Mouse (Mus musculus) C2C12 (cell line): ENCODE results near the gene Pcolce2. TPM values are rescaled to one million over a fixed set of nuclear protein-coding genes. Genes with fewer than 3 reads are reported as not detected.
A peak's percentile ranks its signal among the peaks of the same experiment; 100 is the strongest.

Experiments used
- H3K27me3 ChIP-seq: one replicate; pipeline ENCODE4 v1.6.1; 2011; ENCODE audit not compliant: control insufficient read depth, insufficient read depth, insufficient read length
- H3K36me3 ChIP-seq: one replicate; pipeline ENCODE4 v1.6.1; 2011; ENCODE audit not compliant: control insufficient read depth, insufficient read depth
- H3K4me3 ChIP-seq: one replicate; pipeline ENCODE4 v1.5.1; 2011; ENCODE audit warnings: mild to moderate bottlenecking, control low read depth; ENCODE audit not compliant: poor library complexity, insufficient read depth, severe bottlenecking
- H3K79me2 ChIP-seq: one replicate; pipeline ENCODE4 v1.6.1; 2011; ENCODE audit not compliant: control insufficient read depth, insufficient read depth
- H3K79me3 ChIP-seq: one replicate; pipeline ENCODE4 v1.6.1; 2011; ENCODE audit warnings: low read depth, control low read depth
- H3ac ChIP-seq: one replicate; pipeline ENCODE3; 2011; ENCODE audit warnings: low read depth; ENCODE audit not compliant: control insufficient read depth, insufficient read length
- CEBPB ChIP-seq: IDR thresholded peaks from one replicate; pipeline ENCODE4 v1.6.1; 2011; ENCODE audit warnings: low read depth, mild to moderate bottlenecking, control low read depth, moderate library complexity
- CTCF ChIP-seq: IDR thresholded peaks from one replicate; pipeline ENCODE4 v1.5.1; 2011; ENCODE audit not compliant: control insufficient read depth, insufficient read depth, insufficient read length
- FOSL1 ChIP-seq: IDR thresholded peaks from one replicate; pipeline ENCODE4 v1.8.0; 2011; ENCODE audit warnings: mild to moderate bottlenecking, low read length; ENCODE audit not compliant: poor library complexity, insufficient read depth, severe bottlenecking
- MAX ChIP-seq: IDR thresholded peaks from one replicate; pipeline ENCODE4 v1.6.1; 2011; ENCODE audit warnings: mild to moderate bottlenecking, control low read depth
- MYOD1 ChIP-seq: IDR thresholded peaks from one replicate; pipeline ENCODE4 v1.6.1; 2011; ENCODE audit warnings: low read depth; ENCODE audit not compliant: control insufficient read depth, insufficient read length
- MYOG ChIP-seq: IDR thresholded peaks from one replicate; pipeline ENCODE4 v1.6.1; 2011; ENCODE audit not compliant: control insufficient read depth, insufficient read length; ENCODE audit errors: extremely low read depth
- USF1 ChIP-seq: IDR thresholded peaks from one replicate; pipeline ENCODE4 v1.6.1; 2011; ENCODE audit warnings: low read depth, mild to moderate bottlenecking, control low read depth, moderate library complexity
- polyA plus RNA-seq: library from polyadenylated mRNA; unstranded; fragments of >200 nt; fragmentation: generic; extraction: Trizol; gene quantifications from one replicate; pipeline ENCODE4 v1.2.1, GENCODE M21; 2012; ENCODE audit warnings: missing spikeins

The Pcolce2 gene
- polyA plus RNA-seq, 1 experiment: 54.9 TPM

DNA sequence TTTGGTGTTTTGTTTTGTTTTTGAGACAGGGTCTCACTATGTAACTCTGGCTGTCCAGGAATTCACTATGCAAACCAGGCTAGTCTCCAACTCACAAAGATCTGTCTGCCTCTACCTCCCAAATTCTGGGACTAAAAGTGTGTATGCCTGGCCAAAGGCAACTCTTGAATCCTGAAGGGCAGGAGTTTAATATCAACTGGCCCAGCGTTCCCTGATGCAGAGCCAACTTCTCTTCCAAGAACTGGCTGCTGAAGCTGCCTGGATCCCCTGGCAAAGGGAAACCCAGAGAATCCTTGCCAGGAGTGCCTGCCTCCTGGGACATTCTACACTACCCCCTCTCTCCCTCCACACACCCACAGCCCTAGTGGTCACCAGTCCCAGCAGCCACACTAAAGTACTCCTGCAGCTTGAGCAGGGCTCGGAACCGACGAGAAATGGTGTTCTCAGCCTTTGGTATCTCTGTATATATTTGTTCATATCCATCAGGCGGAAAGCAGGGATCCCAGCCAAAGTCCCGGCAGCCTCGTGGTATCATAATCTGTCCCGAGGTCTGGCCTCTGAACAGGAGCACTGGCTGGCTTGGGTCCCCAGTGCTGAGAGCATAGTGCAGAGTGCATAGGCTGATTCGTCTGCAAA, 37.8 kb downstream of the Pcolce2 start:
- TF ChIP-seq MYOG (no peak), CTCF (no peak), USF1 (no peak), MYOD1 (no peak), FOSL1 (no peak), CEBPB (no peak), MAX (no peak)
- no peaks in the 10 kb centered on the region for H3K79me2 ChIP-seq
- no peak overlapping the region for H3K4me3 ChIP-seq
- no peak overlapping the region for H3ac ChIP-seq
- no peaks in the 10 kb centered on the region for H3K27me3 ChIP-seq
- H3K36me3 ChIP-seq: peaks cover 58% of the 10 kb centered on the region
- H3K79me3 ChIP-seq: no peaks in the 10 kb centered on the region

DNA sequence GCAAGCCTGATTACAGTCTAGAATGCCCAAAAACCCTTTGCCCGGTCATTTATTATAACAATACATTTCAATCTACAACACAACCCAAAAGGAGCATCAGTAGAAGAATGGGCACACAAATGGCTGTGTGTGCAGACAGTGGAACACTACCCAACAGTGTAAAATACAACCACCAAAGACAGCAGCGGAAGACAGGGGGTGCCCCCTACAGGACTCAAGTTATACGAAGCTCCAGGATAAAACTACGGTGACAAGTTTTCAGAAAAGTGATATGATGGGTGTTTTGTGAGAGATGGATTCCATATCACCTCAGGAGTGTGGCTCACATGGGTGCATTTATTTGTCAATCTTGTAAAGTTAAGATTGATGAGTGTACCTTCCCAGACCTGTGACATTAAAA, 38.6 kb downstream of the Pcolce2 start:
- no peak overlapping the region for H3ac ChIP-seq
- H3K79me3 ChIP-seq: no peaks in the 10 kb centered on the region
- TF ChIP-seq USF1 (no peak), MYOG (no peak), MYOD1 (no peak), FOSL1 (no peak), CEBPB (no peak), CTCF (no peak), MAX (no peak)

DNA sequence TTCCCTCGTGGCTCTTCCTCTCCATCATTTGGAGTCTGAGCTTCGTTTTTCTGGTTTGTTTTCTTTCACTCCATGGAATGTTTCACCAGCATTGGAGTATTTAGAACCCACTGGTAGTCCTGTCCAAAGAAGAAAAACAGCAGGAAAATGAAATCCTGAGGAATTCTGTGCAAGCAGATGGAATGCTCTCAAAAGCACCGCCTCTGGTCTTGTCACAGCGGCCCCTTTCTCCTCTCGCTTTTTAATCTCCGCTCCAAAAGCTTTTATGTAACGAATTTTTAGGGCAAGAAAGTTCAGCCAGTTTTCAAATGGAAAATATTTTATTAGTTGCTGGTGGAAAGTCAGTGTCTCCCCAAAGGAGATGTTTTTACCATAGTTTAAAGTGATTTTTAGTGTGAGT, 42.6 kb downstream of the Pcolce2 start:
- H3K36me3 ChIP-seq: peaks cover 39% of the 10 kb centered on the region
- H3ac ChIP-seq: no peak overlapping the region
- no peak overlapping the region for H3K4me3 ChIP-seq
- no peaks in the 10 kb centered on the region for H3K79me3 ChIP-seq
- no peaks in the 10 kb centered on the region for H3K27me3 ChIP-seq
- no peaks in the 10 kb centered on the region for H3K79me2 ChIP-seq
- TF ChIP-seq MYOG (no peak), MAX (no peak), FOSL1 (no peak)

More for the DNA sequence above, 38.6 kb downstream of the Pcolce2 start:
- H3K27me3 ChIP-seq: no peaks in the 10 kb centered on the region
- no peak overlapping the region for H3K4me3 ChIP-seq
- no peaks in the 10 kb centered on the region for H3K79me2 ChIP-seq
- H3K36me3 ChIP-seq: peaks cover 52% of the 10 kb centered on the region

DNA sequence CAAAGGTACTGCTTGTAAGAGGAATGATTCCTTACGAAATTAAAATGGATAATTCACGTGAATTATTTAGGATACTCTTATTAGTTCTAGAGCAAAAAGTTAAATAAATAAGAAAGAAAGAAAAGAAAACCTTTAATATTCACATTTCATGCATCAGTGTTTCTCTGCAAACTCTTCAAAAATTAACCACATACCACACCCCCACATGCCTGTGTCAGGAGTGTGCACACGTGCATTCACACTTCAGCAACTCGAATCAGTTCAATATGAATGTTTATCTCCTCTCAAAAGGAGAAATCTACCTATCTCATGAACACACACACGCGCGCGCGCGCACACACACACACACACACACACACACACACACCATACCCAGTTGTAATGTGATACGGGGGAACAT, 43.3 kb downstream of the Pcolce2 start:
- no peaks in the 10 kb centered on the region for H3K79me2 ChIP-seq

DNA sequence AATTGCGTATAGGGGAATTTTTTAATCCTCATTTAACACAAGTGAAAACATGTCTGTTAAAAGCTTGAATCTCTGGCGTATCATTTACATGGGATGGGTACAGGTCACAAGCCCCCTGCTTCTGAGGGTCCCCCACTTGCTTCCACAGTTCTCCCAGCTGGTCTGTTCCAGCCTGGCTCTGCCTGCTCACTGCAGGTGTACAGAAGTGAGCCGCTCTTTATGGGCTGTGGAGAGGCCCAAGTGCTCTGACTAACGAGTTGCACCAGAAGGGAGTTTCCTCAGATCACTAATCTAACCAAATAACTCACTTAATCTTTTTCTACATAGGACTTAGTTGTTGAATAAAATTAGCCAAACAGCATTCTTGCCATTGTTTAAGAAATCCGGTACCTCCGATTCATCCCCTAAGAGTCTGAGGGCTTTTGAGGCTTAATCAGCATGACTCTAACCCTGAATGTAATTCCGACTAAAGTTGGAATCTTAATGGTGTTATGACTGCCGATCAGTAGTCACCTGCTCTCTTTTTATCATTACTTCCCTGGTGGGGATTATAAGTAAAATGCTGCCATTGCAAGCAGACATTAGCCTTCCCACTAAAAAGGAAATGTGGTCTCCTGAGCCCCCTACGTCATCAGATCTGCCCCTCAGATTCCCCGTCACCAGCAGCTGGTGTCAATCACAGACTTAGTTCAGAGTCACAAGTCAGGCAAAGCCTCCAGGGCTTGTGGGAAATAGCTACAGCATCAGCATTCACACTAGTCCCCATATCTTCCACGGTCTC, 48.4 kb downstream of the Pcolce2 start:
- Histone ChIP-seq H3K79me3 (no peaks in the 10 kb centered on the region), H3K4me3 (no peak overlapping the region), H3K27me3 (no peaks in the 10 kb centered on the region), H3ac (no peak overlapping the region), H3K79me2 (no peaks in the 10 kb centered on the region), H3K36me3 (peaks cover 40% of the 10 kb centered on the region)
- TF ChIP-seq USF1: no peak
- no peak for TF ChIP-seq MAX
- TF ChIP-seq FOSL1: no peak
- no peak for TF ChIP-seq CTCF
- no peak for TF ChIP-seq CEBPB
- no peak for TF ChIP-seq MYOD1
- no peak for TF ChIP-seq MYOG

More for the DNA sequence above, 43.3 kb downstream of the Pcolce2 start:
- H3K79me3 ChIP-seq: no peaks in the 10 kb centered on the region
- no peak overlapping the region for H3K4me3 ChIP-seq
- H3K27me3 ChIP-seq: no peaks in the 10 kb centered on the region
- H3K36me3 ChIP-seq: peaks cover 38% of the 10 kb centered on the region
- no peak overlapping the region for H3ac ChIP-seq
- TF ChIP-seq USF1 (no peak), FOSL1 (no peak)

DNA sequence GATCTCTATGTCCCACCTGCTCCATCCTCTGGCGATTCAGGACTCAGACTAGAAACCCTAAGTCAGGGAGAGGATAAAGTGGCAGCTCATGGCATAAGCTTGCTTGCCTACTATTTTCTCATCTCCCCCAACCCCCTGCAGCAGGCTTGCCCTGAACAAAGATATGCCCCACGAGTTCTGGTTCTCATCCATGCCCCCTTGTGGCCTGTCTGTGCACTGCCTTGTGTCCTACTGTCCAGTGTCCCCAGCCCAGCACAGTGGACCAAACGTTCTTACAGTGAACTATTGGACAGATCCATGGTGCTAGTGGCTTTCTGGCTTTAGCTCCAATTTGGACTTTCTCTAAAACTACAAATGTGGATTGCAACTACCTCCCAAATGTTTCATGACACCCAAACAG, 50.7 kb downstream of the Pcolce2 start:
- Histone ChIP-seq H3K4me3 (no peak overlapping the region), H3ac (no peak overlapping the region), H3K36me3 (peaks cover 38% of the 10 kb centered on the region), H3K27me3 (no peaks in the 10 kb centered on the region), H3K79me2 (no peaks in the 10 kb centered on the region), H3K79me3 (no peaks in the 10 kb centered on the region)
- TF ChIP-seq FOSL1: no peak
- peak; percentile 75 for TF ChIP-seq CTCF
